Mouse (Mus musculus) hindbrain, embryonic 10.5 days (tissue): Measurements from ENCODE around the gene Dcst1. TPM values are rescaled to one million over a fixed set of nuclear protein-coding genes. Genes with fewer than 3 reads are reported as not detected.

Experiments used
- DNase-seq: peaks from one replicate; pipeline ENCODE4 v3.0.0-alpha.2; 2017; ENCODE audit warnings: low spot score
- H3K27ac ChIP-seq: fragments of 300-500 bp; sonication (generic); 2 replicates; pipeline ENCODE4 v1.5.1; 2016; ENCODE audit warnings: mild to moderate bottlenecking, moderate library complexity
- H3K27me3 ChIP-seq: fragments of 300-500 bp; sonication (generic); 2 replicates; pipeline ENCODE4 v1.6.1; 2016; ENCODE audit warnings: mild to moderate bottlenecking; ENCODE audit not compliant: poor library complexity, insufficient read depth, severe bottlenecking
- H3K36me3 ChIP-seq: fragments of 300-500 bp; sonication (generic); 2 replicates; pipeline ENCODE4 v1.6.1; 2016; ENCODE audit warnings: mild to moderate bottlenecking, moderate library complexity
- H3K4me1 ChIP-seq: fragments of 300-500 bp; sonication (generic); replicated peaks from 2 replicates; pipeline ENCODE4 v1.6.1; 2016; ENCODE audit warnings: mild to moderate bottlenecking
- H3K4me3 ChIP-seq: fragments of 300-500 bp; sonication (generic); 2 replicates; pipeline ENCODE4 v1.5.1; 2016; ENCODE audit warnings: mild to moderate bottlenecking, moderate library complexity
- H3K9me3 ChIP-seq: fragments of 300-500 bp; sonication (generic); 2 replicates; pipeline ENCODE4 v1.6.1; 2016; ENCODE audit warnings: mild to moderate bottlenecking, moderate library complexity
- WGBS: fragments of 180-500 bp; shearing (Covaris S2); methylation state at CpG from one replicate; pipeline ENCODE4 v1.1.7; 2016; 5-methylcytosine and 5-hydroxymethylcytosine counted together
- polyA plus RNA-seq: library from polyadenylated mRNA; unstranded; fragments of >200 nt; fragmentation: Nextera tagmentation; extraction: Ambion mirVana; gene quantifications from 2 replicates; pipeline ENCODE4 v1.2.1, GENCODE M21; 2016

Gene Dcst1
- polyA plus RNA-seq, 1 experiment from 2014 or later, result 0.33 TPM

GRCm38 (mm10) chr3:89332476-89332875, 32.6 kb downstream of the Dcst1 start:
- peaks cover 31% of the 10 kb centered on the region; the same call in 1 of the 2 replicates for H3K27me3 ChIP-seq
- no peak for DNase-seq
- WGBS, result 57% methylated on average over 12 of the region's 12 CpGs
- no peaks in the 10 kb centered on the region for H3K9me3 ChIP-seq
- peaks cover 84% of the 10 kb centered on the region for H3K4me1 ChIP-seq
- peaks cover 30% of the 10 kb centered on the region for H3K36me3 ChIP-seq
- H3K4me3 ChIP-seq, result 0 out of 2 replicates have a peak overlapping the region, but pooled peaks have one; percentile 4
- peak overlapping the region; percentile 41 for H3K27ac ChIP-seq

- 51% methylated on average over 10 of the region's 10 CpGs for WGBS
- peak overlapping the region; percentile 41 for H3K27ac ChIP-seq
- H3K27me3 ChIP-seq, result peaks cover 35% of the 10 kb centered on the region; the same call in 1 of the 2 replicates
- H3K36me3 ChIP-seq, result peaks cover 30% of the 10 kb centered on the region
- no peak overlapping the region for H3K4me3 ChIP-seq
- H3K9me3 ChIP-seq, result no peaks in the 10 kb centered on the region
- DNase-seq, result no peak
- peaks cover 84% of the 10 kb centered on the region for H3K4me1 ChIP-seq
Observed at GRCm38 (mm10) chr3:89332013-89332412, 33.0 kb downstream of the Dcst1 start.

GRCm38 (mm10) chr3:89331561-89331960, 33.5 kb downstream of the Dcst1 start:
- peaks cover 30% of the 10 kb centered on the region for H3K36me3 ChIP-seq
- peak overlapping the region; percentile 56; the same call in 1 of the 2 replicates for H3K27ac ChIP-seq
- peaks cover 81% of the 10 kb centered on the region for H3K4me1 ChIP-seq
- no peaks in the 10 kb centered on the region for H3K9me3 ChIP-seq
- H3K4me3 ChIP-seq, result no peak overlapping the region
- peaks cover 35% of the 10 kb centered on the region; the same call in 1 of the 2 replicates for H3K27me3 ChIP-seq
- WGBS, result 71% methylated on average over 13 of the region's 13 CpGs
- DNase-seq, result no peak

- peaks cover 35% of the 10 kb centered on the region; the same call in 1 of the 2 replicates for H3K27me3 ChIP-seq
- no peak overlapping the region for H3K4me3 ChIP-seq
- peaks cover 75% of the 10 kb centered on the region for H3K4me1 ChIP-seq
- peak overlapping the region; percentile 56; the same call in 1 of the 2 replicates for H3K27ac ChIP-seq
- DNase-seq, result peak; percentile 56
- H3K36me3 ChIP-seq, result peaks cover 30% of the 10 kb centered on the region
- H3K9me3 ChIP-seq, result no peaks in the 10 kb centered on the region
- 19% methylated on average over 10 of the region's 10 CpGs for WGBS
Observed at GRCm38 (mm10) chr3:89330948-89331347, 34.1 kb downstream of the Dcst1 start.

GRCm38 (mm10) chr3:89330346-89330745, 34.7 kb downstream of the Dcst1 start:
- 55% methylated on average over 3 of the region's 3 CpGs for WGBS
- peaks cover 70% of the 10 kb centered on the region for H3K4me1 ChIP-seq
- H3K9me3 ChIP-seq, result no peaks in the 10 kb centered on the region
- H3K4me3 ChIP-seq, result no peak overlapping the region
- DNase-seq, result no peak
- H3K36me3 ChIP-seq, result peaks cover 30% of the 10 kb centered on the region
- H3K27me3 ChIP-seq, result peaks cover 35% of the 10 kb centered on the region; the same call in 1 of the 2 replicates
- peak overlapping the region; percentile 2; the same call in 1 of the 2 replicates for H3K27ac ChIP-seq

- H3K27me3 ChIP-seq, result peaks cover 36% of the 10 kb centered on the region
- DNase-seq, result no peak
- H3K4me1 ChIP-seq, result peaks cover 56% of the 10 kb centered on the region
- WGBS, result 11% methylated on average over 4 of the region's 4 CpGs
- no peak overlapping the region for H3K4me3 ChIP-seq
- no peaks in the 10 kb centered on the region for H3K9me3 ChIP-seq
- peaks cover 13% of the 10 kb centered on the region for H3K36me3 ChIP-seq
- H3K27ac ChIP-seq, result peak overlapping the region; percentile 50
Observed at GRCm38 (mm10) chr3:89328623-89329022, 36.4 kb downstream of the Dcst1 start.

GRCm38 (mm10) chr3:89327371-89327870, 37.6 kb downstream of the Dcst1 start:
- DNase-seq, result no peak
- Histone ChIP-seq H3K27ac (peak overlapping the region; percentile 10; the same call in 1 of the 2 replicates), H3K27me3 (peaks cover 40% of the 10 kb centered on the region), H3K4me1 (peaks cover 56% of the 10 kb centered on the region), H3K9me3 (no peaks in the 10 kb centered on the region), H3K4me3 (no peak overlapping the region), H3K36me3 (peaks cover 1% of the 10 kb centered on the region; the same call in 1 of the 2 replicates)
- 58% methylated on average over 9 of the region's 9 CpGs for WGBS

- no peaks in the 10 kb centered on the region for H3K36me3 ChIP-seq
- no peak overlapping the region for H3K4me3 ChIP-seq
- peaks cover 56% of the 10 kb centered on the region for H3K4me1 ChIP-seq
- peaks cover 56% of the 10 kb centered on the region for H3K27me3 ChIP-seq
- no peak for DNase-seq
- H3K9me3 ChIP-seq, result no peaks in the 10 kb centered on the region
- H3K27ac ChIP-seq, result no peak overlapping the region
- WGBS, result 90% methylated on average over 8 of the region's 8 CpGs
Observed at GRCm38 (mm10) chr3:89325882-89326281, 39.2 kb downstream of the Dcst1 start.

- H3K4me3 ChIP-seq, result peak within 1 kb of the TSS; percentile 71
- H3K27ac ChIP-seq, result peak within 1 kb of the TSS; percentile 87
- H3K9me3 ChIP-seq, result no peaks in the 10 kb centered on the region
- H3K36me3 ChIP-seq, result no peaks in the 10 kb centered on the region
- peaks cover 67% of the 10 kb centered on the region for H3K4me1 ChIP-seq
- WGBS, result under 1% methylated on average over 53 of the region's 53 CpGs
- peaks cover 77% of the 10 kb centered on the region for H3K27me3 ChIP-seq
- peak; percentile 80 for DNase-seq
Observed at GRCm38 (mm10) chr3:89322514-89323165, 42.4 kb downstream of the Dcst1 start, which contains the start of gene Efna3. TSS of gene Efna3 (minus strand) at chr3:89322965.

- H3K9me3 ChIP-seq, result no peaks in the 10 kb centered on the region
- H3K27ac ChIP-seq, result peak overlapping the region; percentile 87
- no peak for DNase-seq
- H3K4me3 ChIP-seq, result peak overlapping the region; percentile 71
- peaks cover 66% of the 10 kb centered on the region for H3K4me1 ChIP-seq
- 1% methylated on average over 14 of the region's 14 CpGs for WGBS
- H3K36me3 ChIP-seq, result no peaks in the 10 kb centered on the region
- H3K27me3 ChIP-seq, result peaks cover 77% of the 10 kb centered on the region
Observed at GRCm38 (mm10) chr3:89322131-89322500, 42.9 kb downstream of the Dcst1 start.

GRCm38 (mm10) chr3:89321183-89322130, 43.6 kb downstream of the Dcst1 start:
- DNase-seq, result peak; percentile 49
- peak overlapping the region; percentile 71 for H3K4me3 ChIP-seq
- no peaks in the 10 kb centered on the region for H3K9me3 ChIP-seq
- peaks cover 84% of the 10 kb centered on the region for H3K27me3 ChIP-seq
- under 1% methylated on average over 66 of the region's 66 CpGs for WGBS
- peaks cover 70% of the 10 kb centered on the region for H3K4me1 ChIP-seq
- H3K36me3 ChIP-seq, result no peaks in the 10 kb centered on the region
- H3K27ac ChIP-seq, result peak overlapping the region; percentile 87

- H3K4me3 ChIP-seq, result peak overlapping the region; percentile 71
- no peaks in the 10 kb centered on the region for H3K36me3 ChIP-seq
- peaks cover 78% of the 10 kb centered on the region for H3K4me1 ChIP-seq
- H3K27me3 ChIP-seq, result peaks cover 92% of the 10 kb centered on the region
- DNase-seq, result peak; percentile 78
- H3K27ac ChIP-seq, result peak overlapping the region; percentile 87
- WGBS, result under 1% methylated on average over 41 of the region's 41 CpGs
- H3K9me3 ChIP-seq, result no peaks in the 10 kb centered on the region
Observed at GRCm38 (mm10) chr3:89320581-89321182, 44.4 kb downstream of the Dcst1 start.
